20 mouse cellular contexts compared by ENCODE assay signal in genomic region chr3:89603300-89603699, GRCm38 (mm10).
A peak's percentile ranks its signal among the peaks of the same experiment; 100 is the strongest.
DNase-seq lines count a peak whose midpoint lies in the region; ATAC-seq lines count a peak whose summit lies in the region.
"Had no signal": no experiment of that assay in that cellular context is flagged by ENCODE, and none has a peak within 500 bp of the region (broad histone marks: within the 10 kb centered on the region; RNA-seq: fewer than 3 reads in every experiment).

No protein-coding gene starts in this region.

- no peak for DNase-seq in frontal cortex, adult 2 months (ENCODE audit: extremely low spot score in 1 of 2, low spot score in 1 of 2)
- peak; percentile 32 to 45 for DNase-seq in layer of hippocampus, adult 8-10 months (ENCODE audit: low spot score in 2 of 2)
- no peak for DNase-seq in layer of hippocampus, postnatal 10 days (ENCODE audit: low spot score in 2 of 2)
- DNase-seq in brain, adult 2 months (ENCODE audit: low read depth, low spot score), result peak; percentile 53
- no peak for DNase-seq in spleen, postnatal 10 days (ENCODE audit: low spot score in 2 of 2)
- DNase-seq: adrenal gland, postnatal 10 days; adrenal gland, postnatal 36 days; B cell, adult 2 months; cerebellum, adult 18-20 months; cerebellum, adult 9-10 months; forebrain, postnatal 0 days; gastrocnemius, postnatal 10 days; gastrocnemius, postnatal 36 days; heart, adult 2 months; heart, postnatal 14 days; heart, postnatal 4 days had no signal

- peak; percentile 77 for ATAC-seq in frontal cortex, adult (ENCODE audit: low TSS enrichment)
- ATAC-seq: forebrain, embryonic 14.5 days; forebrain, postnatal 0 days; intestine, embryonic 15.5 days; Patski had no signal

Comparison
In these comparisons a context has a peak if more than half of its experiments do, and no peak if none do; other contexts are left out.
1. DNase-seq: peak in layer of hippocampus, adult 8-10 months (2 of 2) and brain, adult 2 months (single experiment); none in frontal cortex, adult 2 months (0 of 2), layer of hippocampus, postnatal 10 days (0 of 2) and spleen, postnatal 10 days (0 of 2).